Mouse (Mus musculus): ENCODE measurements at regions not wholly inside any gene's neighbourhood (a gene's known extent, or its start where the extent isn't known, plus 50 kb on each side); places are given as distances from the start of the nearest gene placed in this dataset.

- Histone ChIP-seq H3K36me3 (ENCODE audit: control insufficient read depth, insufficient read depth, low read length) (no peaks in the 10 kb centered on the region), H3K27me3 (ENCODE audit: control insufficient read depth, insufficient read depth, low read length) (no peaks in the 10 kb centered on the region), H3K9me3 (ENCODE audit: control insufficient read depth, low read length) (no peaks in the 10 kb centered on the region), H3K4me3 (replicated peaks; ENCODE audit: low read depth, low read length) (no peak overlapping the region), H3K4me2 (ENCODE audit: low read length) (no peak overlapping the region), H3K9ac (replicated peaks; ENCODE audit: low read length) (no peak overlapping the region), H3K27ac (replicated peaks; ENCODE audit: low read depth, low read length) (no peak overlapping the region), H3K4me1 (ENCODE audit: control insufficient read depth, insufficient read depth, low read length) (no peaks in the 10 kb centered on the region)
- ATAC-seq (ENCODE audit: low FRiP score, low TSS enrichment) (no peak), DNase-seq (no peak)
- WGBS = 91% methylated on average over 2 of the region's 2 CpGs
These were observed 148.2 kb upstream of the Thbs1 start for GRCm38 (mm10) chr2:117963526-117963925.

GRCm38 (mm10) chr2:117965758-117966157 lies 145.9 kb upstream of the Thbs1 start:
- no peaks in the 10 kb centered on the region for H3K36me3 ChIP-seq (ENCODE audit: control insufficient read depth, insufficient read depth, low read length)
- no peak overlapping the region for H3K4me3 ChIP-seq (replicated peaks; ENCODE audit: low read depth, low read length)
- H3K27ac ChIP-seq (replicated peaks; ENCODE audit: low read depth, low read length) = no peak overlapping the region
- ATAC-seq (ENCODE audit: low FRiP score, low TSS enrichment) = no peak
- H3K4me1 ChIP-seq (ENCODE audit: control insufficient read depth, insufficient read depth, low read length) = no peaks in the 10 kb centered on the region
- DNase-seq = no peak
- H3K4me2 ChIP-seq (ENCODE audit: low read length) = no peak overlapping the region
- no peak overlapping the region for H3K9ac ChIP-seq (replicated peaks; ENCODE audit: low read length)
- 93% methylated on average over 4 of the region's 4 CpGs for WGBS
- no peaks in the 10 kb centered on the region for H3K27me3 ChIP-seq (ENCODE audit: control insufficient read depth, insufficient read depth, low read length)
- no peaks in the 10 kb centered on the region for H3K9me3 ChIP-seq (ENCODE audit: control insufficient read depth, low read length)

- Histone ChIP-seq H3K4me3 (replicated peaks; ENCODE audit: low read depth, low read length) (no peak overlapping the region), H3K4me1 (ENCODE audit: control insufficient read depth, insufficient read depth, low read length) (no peaks in the 10 kb centered on the region), H3K27ac (replicated peaks; ENCODE audit: low read depth, low read length) (no peak overlapping the region), H3K9me3 (ENCODE audit: control insufficient read depth, low read length) (no peaks in the 10 kb centered on the region), H3K4me2 (ENCODE audit: low read length) (no peak overlapping the region), H3K9ac (replicated peaks; ENCODE audit: low read length) (no peak overlapping the region), H3K36me3 (ENCODE audit: control insufficient read depth, insufficient read depth, low read length) (no peaks in the 10 kb centered on the region), H3K27me3 (ENCODE audit: control insufficient read depth, insufficient read depth, low read length) (no peaks in the 10 kb centered on the region)
- WGBS = 91% methylated on average over 1 of the region's 1 CpGs
- DNase-seq (no peak), ATAC-seq (ENCODE audit: low FRiP score, low TSS enrichment) (no peak)
These were observed 142.9 kb upstream of the Thbs1 start for GRCm38 (mm10) chr2:117968731-117969130.

GRCm38 (mm10) chr2:117970631-117971030 lies 141.0 kb upstream of the Thbs1 start:
- H3K9ac ChIP-seq (replicated peaks; ENCODE audit: low read length) = no peak overlapping the region
- 92% methylated on average over 5 of the region's 5 CpGs for WGBS
- H3K4me1 ChIP-seq (ENCODE audit: control insufficient read depth, insufficient read depth, low read length) = no peaks in the 10 kb centered on the region
- no peaks in the 10 kb centered on the region for H3K9me3 ChIP-seq (ENCODE audit: control insufficient read depth, low read length)
- H3K36me3 ChIP-seq (ENCODE audit: control insufficient read depth, insufficient read depth, low read length) = no peaks in the 10 kb centered on the region
- H3K4me3 ChIP-seq (replicated peaks; ENCODE audit: low read depth, low read length) = no peak overlapping the region
- no peak overlapping the region for H3K27ac ChIP-seq (replicated peaks; ENCODE audit: low read depth, low read length)
- no peaks in the 10 kb centered on the region for H3K27me3 ChIP-seq (ENCODE audit: control insufficient read depth, insufficient read depth, low read length)
- no peak for ATAC-seq (ENCODE audit: low FRiP score, low TSS enrichment)
- no peak for DNase-seq
- no peak overlapping the region for H3K4me2 ChIP-seq (ENCODE audit: low read length)

GRCm38 (mm10) chr2:117977033-117977432 lies 134.6 kb upstream of the Thbs1 start:
- 88% methylated on average over 9 of the region's 9 CpGs for WGBS
- ATAC-seq (ENCODE audit: low FRiP score, low TSS enrichment) (no peak), DNase-seq (no peak)
- Histone ChIP-seq H3K4me3 (replicated peaks; ENCODE audit: low read depth, low read length) (no peak overlapping the region), H3K4me1 (ENCODE audit: control insufficient read depth, insufficient read depth, low read length) (no peaks in the 10 kb centered on the region), H3K4me2 (ENCODE audit: low read length) (no peak overlapping the region), H3K9ac (replicated peaks; ENCODE audit: low read length) (no peak overlapping the region), H3K27me3 (ENCODE audit: control insufficient read depth, insufficient read depth, low read length) (no peaks in the 10 kb centered on the region), H3K9me3 (ENCODE audit: control insufficient read depth, low read length) (no peaks in the 10 kb centered on the region), H3K36me3 (ENCODE audit: control insufficient read depth, insufficient read depth, low read length) (no peaks in the 10 kb centered on the region), H3K27ac (replicated peaks; ENCODE audit: low read depth, low read length) (no peak overlapping the region)

GRCm38 (mm10) chr2:117980856-117981255 lies 130.8 kb upstream of the Thbs1 start:
- 96% methylated on average over 2 of the region's 2 CpGs for WGBS
- H3K4me1 ChIP-seq (ENCODE audit: control insufficient read depth, insufficient read depth, low read length) = no peaks in the 10 kb centered on the region

GRCm38 (mm10) chr2:117984569-117984968 lies 127.1 kb upstream of the Thbs1 start:
- H3K4me2 ChIP-seq (ENCODE audit: low read length) = no peak overlapping the region
- no peak for ATAC-seq (ENCODE audit: low FRiP score, low TSS enrichment)
- no peaks in the 10 kb centered on the region for H3K4me1 ChIP-seq (ENCODE audit: control insufficient read depth, insufficient read depth, low read length)
- no peak overlapping the region for H3K27ac ChIP-seq (replicated peaks; ENCODE audit: low read depth, low read length)
- H3K36me3 ChIP-seq (ENCODE audit: control insufficient read depth, insufficient read depth, low read length) = no peaks in the 10 kb centered on the region
- no peaks in the 10 kb centered on the region for H3K27me3 ChIP-seq (ENCODE audit: control insufficient read depth, insufficient read depth, low read length)
- no peak for DNase-seq
- 94% methylated on average over 5 of the region's 5 CpGs for WGBS
- no peaks in the 10 kb centered on the region for H3K9me3 ChIP-seq (ENCODE audit: control insufficient read depth, low read length)
- H3K9ac ChIP-seq (replicated peaks; ENCODE audit: low read length) = no peak overlapping the region
- no peak overlapping the region for H3K4me3 ChIP-seq (replicated peaks; ENCODE audit: low read depth, low read length)

More at GRCm38 (mm10) chr2:117980856-117981255, 130.8 kb upstream of the Thbs1 start:
- no peak overlapping the region for H3K4me3 ChIP-seq (replicated peaks; ENCODE audit: low read depth, low read length)
- H3K27me3 ChIP-seq (ENCODE audit: control insufficient read depth, insufficient read depth, low read length) = no peaks in the 10 kb centered on the region
- ATAC-seq (ENCODE audit: low FRiP score, low TSS enrichment) (no peak), DNase-seq (no peak)
- H3K4me2 ChIP-seq (ENCODE audit: low read length) = no peak overlapping the region
- no peak overlapping the region for H3K9ac ChIP-seq (replicated peaks; ENCODE audit: low read length)
- no peaks in the 10 kb centered on the region for H3K9me3 ChIP-seq (ENCODE audit: control insufficient read depth, low read length)
- no peaks in the 10 kb centered on the region for H3K36me3 ChIP-seq (ENCODE audit: control insufficient read depth, insufficient read depth, low read length)
- H3K27ac ChIP-seq (replicated peaks; ENCODE audit: low read depth, low read length) = no peak overlapping the region

- Histone ChIP-seq H3K9me3 (ENCODE audit: control insufficient read depth, low read length) (no peaks in the 10 kb centered on the region), H3K4me1 (ENCODE audit: control insufficient read depth, insufficient read depth, low read length) (no peaks in the 10 kb centered on the region), H3K4me3 (replicated peaks; ENCODE audit: low read depth, low read length) (no peak overlapping the region), H3K36me3 (ENCODE audit: control insufficient read depth, insufficient read depth, low read length) (no peaks in the 10 kb centered on the region), H3K27me3 (ENCODE audit: control insufficient read depth, insufficient read depth, low read length) (no peaks in the 10 kb centered on the region), H3K4me2 (ENCODE audit: low read length) (no peak overlapping the region), H3K9ac (replicated peaks; ENCODE audit: low read length) (no peak overlapping the region), H3K27ac (replicated peaks; ENCODE audit: low read depth, low read length) (no peak overlapping the region)
- ATAC-seq (ENCODE audit: low FRiP score, low TSS enrichment) = no peak
- DNase-seq = no peak
- WGBS = 73% methylated on average over 10 of the region's 10 CpGs
These were observed 124.1 kb upstream of the Thbs1 start for GRCm38 (mm10) chr2:117987426-117988215.

GRCm38 (mm10) chr2:117988396-117989173 lies 123.1 kb upstream of the Thbs1 start:
- 76% methylated on average over 11 of the region's 11 CpGs for whole genome bisulfite sequencing
- no peak overlapping the region for H3K4me3 ChIP-seq (replicated peaks; ENCODE audit: low read depth, low read length)

More at GRCm38 (mm10) chr2:117988396-117989173, 123.1 kb upstream of the Thbs1 start:
- no peak overlapping the region for H3K27ac ChIP-seq (replicated peaks; ENCODE audit: low read depth, low read length)
- no peaks in the 10 kb centered on the region for H3K36me3 ChIP-seq (ENCODE audit: control insufficient read depth, insufficient read depth, low read length)
- no peak overlapping the region for H3K4me2 ChIP-seq (ENCODE audit: low read length)
- H3K4me1 ChIP-seq (ENCODE audit: control insufficient read depth, insufficient read depth, low read length) = no peaks in the 10 kb centered on the region
- H3K9me3 ChIP-seq (ENCODE audit: control insufficient read depth, low read length) = no peaks in the 10 kb centered on the region
- H3K9ac ChIP-seq (replicated peaks; ENCODE audit: low read length) = no peak overlapping the region
- H3K27me3 ChIP-seq (ENCODE audit: control insufficient read depth, insufficient read depth, low read length) = no peaks in the 10 kb centered on the region
- DNase-seq (no peak), ATAC-seq (ENCODE audit: low FRiP score, low TSS enrichment) (no peak)

Data from midbrain, embryonic 14.5 days (tissue).